Mouse (Mus musculus) embryonic fibroblast, embryonic 13.5 days (primary cell): ENCODE data around the gene Rln1.

Experiments
- CTCF ChIP-seq: IDR thresholded peaks from 2 replicates; pipeline ENCODE4 v1.5.1; 2011; ENCODE audit warnings: mild to moderate bottlenecking, control low read depth, low read length, moderate library complexity, borderline replicate concordance; ENCODE audit not compliant: insufficient read depth
- POLR2A ChIP-seq: IDR thresholded peaks from 2 replicates; pipeline ENCODE4 v1.6.1; 2011; ENCODE audit warnings: low read depth, mild to moderate bottlenecking, control low read depth, low read length, moderate library complexity

- TF ChIP-seq CTCF (no peak), POLR2A (no peak)
These were observed 38.2 kb upstream of the Rln1 start for GRCm38 (mm10) chr19:29372621-29373020.
